Mouse (Mus musculus): ENCODE results near the gene Grid2.

DNA sequence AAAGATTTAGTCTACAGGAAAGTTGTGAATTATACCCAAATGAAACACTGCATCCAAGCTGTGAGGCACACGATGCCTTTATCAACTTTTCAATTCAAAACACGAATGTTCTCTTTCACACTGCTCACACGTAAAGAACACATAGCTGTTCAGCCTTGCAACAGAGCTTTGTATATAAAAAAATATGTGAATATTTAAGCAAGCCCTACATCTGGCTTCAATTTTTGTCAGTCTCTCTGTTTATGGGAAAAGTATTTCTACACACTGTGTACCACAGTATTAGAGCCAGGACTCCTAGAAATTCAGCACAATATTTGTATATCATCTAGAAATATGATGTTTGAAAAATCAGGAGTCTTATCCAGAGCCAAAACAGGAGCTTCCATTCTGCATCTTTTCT, 1195.1 kb downstream of the Grid2 start:
- no peak for TF ChIP-seq GATA1 (IDR thresholded peaks at IDR 0.05; ENCODE audit: low read length)
- no peak for TF ChIP-seq TAL1 (IDR thresholded peaks at IDR 0.05; ENCODE audit: low read length)

Measured in erythroblast, embryonic 14.5 days (primary cell).